Mouse (Mus musculus) spleen, adult 18-20 months (tissue): ENCODE measurements around the gene Ctnnbl1.
A peak's percentile ranks its signal among the peaks of the same experiment; 100 is the strongest.

Experiments
- DNase-seq, 2 experiments: peaks; one replicate each; pipeline ENCODE4 v3.0.0; 2022; ENCODE audit warnings: mixed read lengths in 2 of 2

Gene Ctnnbl1

DNA sequence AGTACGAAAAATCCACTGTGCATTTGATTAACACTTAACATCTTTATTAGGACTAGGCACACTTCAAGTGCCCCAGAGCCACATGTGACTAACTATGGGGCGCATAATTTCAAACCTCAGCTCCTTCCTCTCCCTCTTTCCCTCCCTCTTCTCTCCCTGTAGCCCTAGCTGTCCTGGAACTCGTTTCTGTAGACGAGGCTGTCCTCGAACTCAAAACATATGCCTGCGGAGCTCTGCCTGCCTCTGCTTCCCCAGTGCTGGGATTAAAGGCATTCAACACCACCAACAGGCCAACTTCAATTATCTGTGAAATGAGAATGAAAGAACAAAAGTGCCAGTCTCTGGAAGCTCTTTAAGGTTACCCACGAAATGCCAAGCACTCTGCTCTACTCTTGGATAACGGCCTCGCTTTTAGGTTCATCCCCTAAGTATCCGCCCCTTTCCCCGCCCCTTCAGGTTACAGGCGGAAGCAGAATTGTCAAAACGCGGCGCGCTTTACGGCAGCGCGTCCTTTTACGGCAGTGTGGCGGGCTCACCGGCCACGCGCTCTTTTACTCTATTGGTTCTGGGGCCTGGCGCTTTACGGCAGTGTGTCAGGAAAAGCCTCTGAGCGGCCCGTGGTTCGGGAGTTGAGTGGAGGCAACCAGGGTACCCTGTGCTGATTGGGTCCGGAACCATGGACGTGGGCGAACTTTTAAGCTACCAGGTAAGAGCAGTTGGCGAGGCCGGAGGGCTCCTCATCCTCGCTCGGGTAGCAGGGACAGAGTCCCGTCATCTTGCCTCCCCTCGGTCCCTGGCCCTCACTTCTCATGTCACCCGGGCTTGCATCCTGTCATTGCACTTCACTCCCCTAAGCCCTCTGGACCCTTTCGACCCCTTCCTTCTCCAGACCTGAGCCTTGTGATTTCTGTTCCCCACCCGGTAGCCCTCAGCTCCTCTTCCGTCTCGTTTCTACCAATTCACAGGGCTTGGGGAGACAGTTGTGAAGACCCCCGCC is at the start of gene Ctnnbl1:
Gene Ctnnbl1 (plus strand): TSS at position 548 of the 997 bp plus-strand sequence.
- DNase-seq = peak; percentile 97 to 99

DNA sequence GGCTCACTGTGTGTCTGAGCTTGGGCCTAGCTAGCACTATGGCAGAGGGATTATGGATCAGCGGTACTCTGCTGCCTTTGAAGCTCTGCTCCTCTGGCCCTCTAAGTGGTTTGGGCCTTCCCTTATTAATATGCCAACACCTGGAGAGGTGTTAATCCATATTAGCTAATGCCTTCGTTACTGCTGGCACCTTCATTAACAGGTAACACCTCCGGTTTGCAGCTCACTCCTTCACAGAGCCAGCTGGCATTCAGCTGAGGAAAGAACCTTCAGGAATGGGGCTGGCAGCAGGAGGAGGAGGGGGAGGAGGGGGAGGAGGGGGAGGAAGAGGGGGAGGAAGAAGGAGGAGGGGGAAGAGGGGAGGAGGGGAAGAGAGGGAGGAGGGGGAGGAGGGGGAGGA is 49.7 kb upstream of the Ctnnbl1 start:
- DNase-seq = no peak

DNA sequence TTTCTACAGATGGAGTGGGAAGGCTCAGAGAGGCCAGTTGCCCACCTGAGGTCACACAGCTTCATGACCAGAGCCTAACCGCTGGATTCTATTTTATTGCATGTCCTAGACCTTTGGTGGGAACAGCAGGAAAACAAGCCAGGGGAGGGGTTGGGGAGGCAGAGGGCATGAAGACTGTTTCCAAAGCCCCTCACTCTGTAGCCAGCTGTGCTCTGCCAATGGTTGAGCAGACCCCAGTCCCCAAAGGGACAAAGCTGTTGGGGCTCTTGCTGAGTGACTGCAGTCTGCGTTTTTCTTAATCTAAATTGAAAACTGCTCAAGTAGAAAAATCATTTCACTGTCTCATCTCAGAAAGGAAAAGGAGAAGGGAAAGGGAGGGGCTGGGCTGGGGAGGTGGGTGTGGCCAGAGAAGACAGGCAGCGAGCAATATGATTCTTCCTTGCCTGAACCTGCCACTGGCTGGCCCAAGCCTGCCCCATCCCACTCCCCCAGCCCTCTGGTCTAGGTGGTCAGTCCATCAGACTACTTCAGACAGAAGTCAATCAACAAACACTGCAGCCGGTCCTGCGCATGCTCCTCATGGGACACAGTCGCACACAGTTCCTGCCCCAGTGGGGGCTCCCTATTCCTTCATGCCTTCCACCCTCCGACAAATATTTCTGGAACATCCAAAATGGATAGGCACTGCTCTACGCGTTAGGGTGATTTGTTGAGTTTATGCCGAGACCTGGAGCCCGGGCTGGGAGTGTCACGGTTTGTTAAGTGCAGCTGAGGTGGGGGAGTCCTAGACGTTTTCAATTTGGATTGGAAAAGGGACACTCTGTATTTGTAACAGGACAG is 45.7 kb upstream of the Ctnnbl1 start:
- DNase-seq = no peak

DNA sequence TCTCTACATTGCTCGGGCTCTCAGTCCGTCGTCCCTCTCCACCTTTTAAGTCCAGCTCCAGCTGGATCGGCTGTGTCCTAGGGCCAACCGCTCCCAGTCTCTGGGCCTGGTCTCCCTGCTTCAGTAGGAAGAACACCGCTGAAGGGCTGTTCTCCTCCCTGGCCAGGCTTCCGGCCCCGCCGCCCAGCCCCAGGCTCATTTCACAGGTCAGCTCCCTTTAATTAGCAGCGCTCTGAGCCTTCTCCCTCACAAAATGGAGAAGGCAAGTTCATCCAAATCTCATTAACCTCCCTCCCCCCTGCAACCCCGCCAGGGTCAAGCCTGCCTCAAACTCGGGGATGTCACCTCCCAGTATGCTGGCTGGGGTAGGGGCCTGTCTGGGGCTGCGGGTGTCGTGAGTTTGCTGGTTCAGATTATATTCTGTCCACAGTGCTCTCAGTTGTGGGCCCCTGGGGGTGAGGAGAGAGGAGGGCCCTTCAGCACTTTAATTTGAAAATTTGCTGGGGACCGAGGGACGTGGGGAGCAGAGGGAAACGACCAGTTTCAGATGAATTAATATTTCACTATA is 44.8 kb upstream of the Ctnnbl1 start:
- DNase-seq = no peak

DNA sequence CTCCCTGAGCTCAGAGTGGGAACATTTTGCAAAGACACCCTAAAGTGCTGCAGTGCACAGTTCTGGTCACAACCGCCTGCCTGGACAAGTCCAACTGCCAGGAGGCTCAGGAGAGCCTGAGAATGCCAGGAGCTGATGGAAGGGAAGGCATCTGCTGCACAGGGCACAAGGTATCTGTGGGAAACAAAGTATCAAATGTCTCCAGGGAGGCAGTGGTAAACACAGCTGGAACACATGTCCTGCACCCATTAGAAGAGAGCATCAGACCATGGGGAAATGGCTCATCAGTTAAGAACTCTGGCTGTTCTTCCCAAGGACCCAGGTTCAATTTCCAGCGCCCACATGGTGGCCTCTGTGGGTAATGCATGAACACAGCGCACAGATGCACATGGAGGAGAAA is 43.6 kb upstream of the Ctnnbl1 start:
- DNase-seq = no peak

DNA sequence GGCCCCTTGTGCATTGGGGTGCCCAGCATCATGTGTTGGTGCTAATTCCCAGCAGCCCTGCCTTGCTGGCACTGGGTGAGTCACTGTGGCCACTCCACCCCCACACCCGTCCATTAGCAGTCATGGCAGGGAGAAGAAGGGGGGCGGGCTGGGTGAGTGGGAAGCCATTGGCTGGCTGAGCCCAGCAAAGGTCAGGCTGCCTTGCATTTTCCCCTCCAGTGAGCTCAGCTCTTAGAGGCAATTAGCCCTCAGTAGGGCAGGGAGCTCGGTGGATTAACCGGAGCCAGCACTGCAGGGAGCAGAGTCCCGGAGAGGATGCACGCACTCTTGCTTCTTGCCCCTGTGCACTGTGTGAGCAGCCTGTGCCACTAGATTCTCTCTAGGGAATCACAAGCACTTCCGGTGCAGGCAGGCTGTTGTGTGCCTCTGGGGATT is 40.9 kb upstream of the Ctnnbl1 start:
- DNase-seq = no peak

DNA sequence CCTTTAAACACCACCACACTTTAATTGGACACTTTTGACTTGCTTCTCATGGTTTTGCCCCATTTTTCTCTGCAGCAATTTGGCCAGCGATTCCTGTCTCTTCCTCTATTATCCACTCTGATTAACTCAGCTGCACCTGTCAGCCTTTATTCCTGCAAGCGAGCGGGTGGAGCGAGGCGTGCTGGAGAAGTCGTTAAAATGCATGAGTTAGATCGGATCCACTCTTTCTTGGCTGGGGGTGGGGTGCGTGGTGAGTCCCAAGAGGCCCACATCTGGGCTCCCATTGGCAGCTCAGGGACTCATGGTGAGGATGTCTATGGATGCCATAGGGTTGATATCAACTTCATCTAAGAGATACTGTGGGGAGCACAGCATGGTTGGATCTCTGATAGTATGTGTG is 34.0 kb upstream of the Ctnnbl1 start:
- DNase-seq = no peak

DNA sequence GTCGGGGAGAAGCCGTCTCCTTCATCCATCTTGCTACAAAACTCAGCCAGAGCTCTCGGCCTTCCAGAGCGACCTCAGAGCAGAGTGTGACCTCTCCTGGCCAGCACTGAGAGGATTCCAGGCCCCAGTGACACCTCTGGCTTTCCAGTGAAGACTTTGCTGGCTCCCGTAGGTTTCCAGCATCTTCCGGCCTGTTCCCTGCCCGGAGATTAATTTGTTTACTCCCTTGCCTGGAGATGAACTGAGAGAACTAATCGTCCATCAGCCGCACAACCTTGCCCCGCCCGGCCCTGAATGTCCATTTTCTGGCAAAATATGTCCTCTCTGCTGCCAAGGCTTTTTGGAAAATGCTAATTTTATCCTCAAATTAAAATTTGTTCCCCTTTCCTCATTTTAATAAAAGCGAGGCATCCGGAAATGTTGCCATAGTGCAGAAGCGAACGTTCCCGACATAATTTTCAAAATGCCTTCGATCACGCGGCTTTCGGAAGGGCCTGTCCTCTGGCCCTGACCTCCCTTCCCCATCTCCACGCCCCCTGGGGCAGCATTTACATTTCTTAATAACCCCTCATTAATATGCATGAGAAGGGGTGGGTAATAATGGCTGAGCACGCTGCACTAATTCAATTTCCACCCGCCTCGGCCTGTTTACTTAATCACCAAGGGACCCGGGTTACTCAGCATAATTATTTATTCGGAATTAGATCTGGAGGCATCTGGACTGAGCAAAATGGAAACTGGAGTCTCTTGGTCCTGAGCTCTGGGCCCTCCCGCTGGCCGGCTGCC is 32.0 kb upstream of the Ctnnbl1 start:
- no peak for DNase-seq

DNA sequence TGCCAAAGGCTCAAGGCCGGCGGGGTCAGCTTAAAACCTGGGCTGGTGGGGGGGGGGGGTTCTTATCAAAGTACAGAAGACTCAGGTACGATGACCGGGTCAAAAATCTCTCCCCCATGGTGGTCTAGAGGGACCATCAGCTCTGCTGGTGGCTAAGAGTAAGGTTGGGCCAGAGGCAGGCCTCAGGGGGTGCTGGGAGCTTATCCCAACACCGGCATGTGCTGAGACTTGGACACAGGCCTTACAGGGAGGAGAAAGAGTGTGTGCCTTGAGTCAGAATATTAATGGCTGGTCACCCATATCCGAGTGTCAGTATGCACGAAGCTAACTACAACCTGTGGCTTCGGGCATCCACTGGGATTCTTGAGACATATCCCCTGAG is 31.4 kb upstream of the Ctnnbl1 start:
- no peak for DNase-seq

DNA sequence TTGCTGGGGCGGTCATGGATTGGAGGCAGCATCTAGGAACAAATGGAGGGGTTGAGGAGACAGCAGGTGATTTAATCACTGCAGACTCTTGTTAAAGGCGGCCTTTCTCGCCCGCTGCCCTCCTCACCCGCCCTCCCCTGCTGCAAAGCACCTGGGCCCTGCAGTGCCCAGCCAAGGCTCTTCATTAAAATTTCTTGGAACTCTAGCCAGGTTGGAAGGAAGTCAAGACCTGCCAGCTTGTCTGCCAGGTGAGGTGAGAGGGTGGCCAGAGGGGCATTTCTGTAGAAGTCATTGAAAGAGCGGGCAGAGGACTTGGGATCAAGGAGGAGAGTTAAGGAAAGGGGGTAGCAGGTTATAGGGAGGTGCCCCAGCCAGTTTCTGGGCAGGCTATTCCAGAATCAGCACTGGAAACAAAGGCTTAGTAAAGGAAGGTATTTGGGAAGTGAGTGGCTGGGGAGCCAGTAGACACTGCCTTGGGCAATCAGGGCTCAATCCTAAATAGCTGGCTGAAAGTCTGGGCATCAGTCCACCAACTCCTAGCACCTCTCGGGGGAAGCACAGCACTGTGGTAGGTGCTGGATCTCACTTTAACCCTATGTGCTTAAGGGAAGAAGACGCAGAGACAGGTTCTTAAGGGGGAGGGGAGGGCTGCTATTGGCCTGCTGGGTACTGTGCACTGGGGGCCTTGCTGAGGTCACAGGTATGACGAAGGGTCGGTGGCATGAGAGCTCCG is 29.8 kb upstream of the Ctnnbl1 start:
- no peak for DNase-seq

DNA sequence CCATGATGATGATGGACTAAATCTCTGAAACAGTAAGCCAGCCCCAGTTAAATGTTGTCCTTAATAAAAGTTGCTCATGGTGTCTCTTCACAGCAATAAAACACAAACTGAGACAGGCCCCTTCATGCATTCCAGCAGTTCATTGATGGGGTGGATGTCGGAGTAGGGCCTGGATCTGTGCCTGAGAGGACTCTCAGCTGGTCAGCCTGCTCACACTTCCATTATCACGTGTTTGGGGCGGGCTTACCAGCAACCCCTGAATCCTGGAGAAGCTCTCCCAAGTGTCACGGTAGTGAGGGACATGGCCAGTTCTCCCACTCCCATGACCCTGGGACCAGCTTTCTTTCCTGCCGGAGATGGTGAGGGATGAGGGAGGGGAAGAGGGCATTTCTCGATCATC is 24.5 kb upstream of the Ctnnbl1 start:
- DNase-seq = no peak

DNA sequence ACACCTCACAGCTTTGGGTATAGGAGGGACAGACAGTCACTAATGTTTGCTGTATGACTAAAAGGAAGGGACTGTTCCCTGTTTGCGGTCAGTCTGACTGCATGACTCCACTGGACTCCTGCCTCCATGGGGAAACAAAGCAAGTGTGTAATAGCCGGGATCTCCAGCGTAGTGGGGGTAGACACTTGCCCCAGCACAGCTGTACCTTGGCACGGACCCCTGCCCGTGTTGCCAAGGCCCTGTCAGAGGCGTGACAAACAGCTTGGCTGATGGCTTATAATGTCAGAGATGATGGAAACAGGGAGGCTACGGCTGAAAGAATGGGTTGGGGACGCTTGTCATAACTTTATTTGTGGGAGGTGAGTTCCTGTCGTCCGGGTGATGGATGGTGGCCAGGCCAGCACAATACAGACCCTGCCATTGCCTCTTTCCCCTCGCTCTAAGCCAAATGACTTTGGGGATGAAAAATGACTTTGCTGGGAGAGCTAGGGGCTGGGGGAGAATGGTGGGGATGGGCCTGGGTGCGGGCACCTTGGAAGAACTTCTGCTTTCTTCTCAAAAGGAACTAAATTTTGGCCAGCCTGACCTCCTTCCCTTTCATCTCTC is 21.5 kb upstream of the Ctnnbl1 start:
- DNase-seq = no peak

DNA sequence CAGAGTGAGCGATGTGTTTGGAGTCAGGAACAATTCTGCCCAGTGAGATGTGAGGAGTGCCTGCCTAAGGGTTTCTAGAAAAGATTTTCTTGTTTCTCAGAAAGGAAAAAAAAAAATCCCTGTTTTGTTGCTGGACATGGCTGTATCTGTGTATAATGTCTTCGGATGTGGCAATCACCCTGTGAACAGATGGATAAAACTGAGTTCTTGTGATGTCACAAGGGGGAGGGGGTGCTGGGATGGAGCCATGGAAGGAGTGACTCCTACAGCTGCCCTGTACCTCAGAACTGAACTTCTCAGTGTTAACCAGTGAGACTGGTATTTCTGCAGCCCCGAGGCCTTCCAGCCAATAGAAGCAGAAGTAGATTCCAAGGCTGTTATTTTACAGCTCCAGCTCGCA is 18.8 kb upstream of the Ctnnbl1 start:
- no peak for DNase-seq

DNA sequence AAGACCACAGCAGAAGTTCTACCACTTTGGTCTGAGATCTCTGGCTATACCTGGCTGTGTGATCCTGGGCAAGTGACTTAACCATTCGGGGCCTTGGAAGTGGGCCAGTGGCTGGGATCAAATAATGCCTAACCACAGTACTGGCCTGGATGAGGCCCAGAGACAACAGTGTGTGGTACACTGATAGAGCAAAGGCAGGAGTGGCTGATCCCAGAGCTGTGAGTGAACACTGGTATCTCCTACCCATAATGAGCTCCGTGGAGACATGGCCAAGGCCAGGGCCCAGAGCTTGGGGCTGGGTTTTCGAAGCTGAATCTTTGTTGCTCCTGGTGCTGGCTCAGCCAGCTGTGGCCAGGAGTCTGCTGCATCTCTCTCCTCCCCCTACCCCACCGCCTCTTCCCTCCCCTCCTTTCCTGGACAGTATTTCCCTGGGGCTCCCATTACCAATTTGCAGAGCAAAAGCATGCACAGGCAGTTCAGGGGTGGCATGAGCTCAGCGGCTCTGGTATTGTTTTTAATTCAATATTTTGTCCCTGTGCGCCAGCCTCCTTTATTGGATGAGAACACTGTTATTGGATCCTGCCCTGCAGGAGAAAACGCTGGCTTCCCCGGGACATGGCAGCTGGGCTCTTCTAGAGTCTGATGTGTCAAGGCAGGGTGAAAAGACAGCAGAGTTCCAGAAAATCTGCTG is 13.2 kb upstream of the Ctnnbl1 start:
- DNase-seq = no peak

DNA sequence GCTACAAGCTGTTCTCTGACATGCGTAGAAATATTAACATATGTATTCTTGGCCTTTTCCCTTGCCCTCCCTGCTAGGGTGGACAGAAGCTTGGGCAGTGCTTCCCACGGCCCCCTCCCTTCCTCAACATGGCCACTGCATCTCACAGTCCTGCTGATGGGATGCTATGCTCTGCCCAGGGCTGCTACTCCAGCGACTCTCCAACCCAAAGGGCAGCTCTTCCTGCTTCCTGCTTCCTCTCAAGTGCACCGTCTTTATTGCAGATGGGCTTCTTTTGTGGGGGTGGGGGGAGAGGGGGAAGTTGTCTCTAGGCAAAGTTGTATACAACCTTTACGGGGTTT is 12.7 kb upstream of the Ctnnbl1 start:
- no peak for DNase-seq

DNA sequence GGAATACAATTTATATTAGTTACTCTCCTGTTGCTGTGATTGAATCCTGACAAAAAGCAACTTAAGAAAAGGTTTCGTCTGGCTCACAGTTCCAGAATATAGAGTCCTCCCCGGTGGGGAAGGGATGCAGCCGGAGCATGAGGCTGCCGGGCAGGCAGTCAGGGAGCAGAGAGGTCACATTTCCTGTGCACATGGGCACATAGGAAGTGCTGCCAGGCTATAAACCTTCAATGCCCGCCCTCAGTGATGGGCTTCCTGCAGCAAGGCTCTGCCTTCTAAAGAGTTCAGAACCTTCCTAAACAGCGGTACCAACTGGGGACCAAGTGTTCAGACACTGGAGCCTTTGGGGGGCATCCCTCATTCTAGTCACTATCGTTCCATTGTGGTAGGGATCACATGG is 7.4 kb downstream of the Ctnnbl1 start:
- peak in 1 of 2 experiments; percentile 13 for DNase-seq

DNA sequence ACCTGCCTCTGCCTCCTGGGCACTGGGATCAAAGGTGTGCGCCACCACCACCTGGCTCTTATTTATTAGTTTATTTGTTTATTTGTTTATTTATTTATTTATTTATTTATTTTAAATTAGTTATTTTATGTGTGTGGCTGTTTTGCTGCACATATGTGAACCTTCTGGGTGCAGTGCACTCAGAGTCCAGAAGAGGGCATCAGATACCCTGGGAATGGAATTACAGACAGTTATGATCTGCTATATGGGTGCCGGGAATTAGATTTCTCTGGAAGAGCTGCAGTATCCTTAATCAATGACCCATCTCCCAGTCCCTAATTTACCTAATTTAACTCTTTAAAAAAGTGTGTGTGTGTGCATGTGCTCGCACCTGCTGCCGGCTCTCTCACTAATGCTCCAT is 8.5 kb downstream of the Ctnnbl1 start:
- no peak for DNase-seq

DNA sequence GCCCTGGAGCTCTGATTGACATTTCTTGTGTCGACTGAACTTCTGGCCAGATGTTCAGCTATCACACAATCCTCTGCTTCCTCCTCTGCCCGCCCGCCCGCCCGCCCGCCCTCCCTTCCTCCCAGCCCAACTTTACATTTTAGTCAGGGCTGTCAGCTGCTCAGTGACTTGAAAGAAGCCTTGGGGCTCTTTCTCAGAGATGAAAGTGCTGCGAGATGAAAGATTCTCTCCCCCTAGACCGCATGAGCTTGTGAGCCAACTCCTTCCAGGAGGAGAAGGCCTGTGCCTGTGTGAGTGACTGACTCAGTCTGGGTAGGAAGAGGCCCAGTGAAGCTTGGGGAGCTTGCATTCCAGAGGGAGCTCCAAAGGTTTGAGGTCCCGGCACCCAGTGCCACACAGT is 9.4 kb downstream of the Ctnnbl1 start:
- no peak for DNase-seq

DNA sequence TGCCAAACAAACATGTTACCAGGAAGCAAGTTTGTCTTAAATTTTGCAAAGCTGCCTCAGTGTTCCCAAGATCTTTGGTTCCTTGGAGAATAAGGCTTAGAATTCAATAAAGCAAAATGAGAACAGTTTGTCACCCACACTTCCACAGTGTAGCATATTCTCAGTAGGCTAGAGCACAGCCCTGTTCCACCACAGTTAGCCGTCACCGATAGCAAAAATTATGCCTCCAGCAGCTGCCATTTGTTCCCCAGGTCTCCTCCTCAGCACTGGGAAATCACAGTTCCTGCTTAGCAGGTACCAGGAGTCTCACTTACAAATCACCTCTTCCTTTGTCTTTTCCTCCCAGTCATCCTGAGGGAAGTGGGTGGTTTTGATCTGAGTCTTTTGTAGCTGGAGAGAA is 10.8 kb downstream of the Ctnnbl1 start:
- no peak for DNase-seq

DNA sequence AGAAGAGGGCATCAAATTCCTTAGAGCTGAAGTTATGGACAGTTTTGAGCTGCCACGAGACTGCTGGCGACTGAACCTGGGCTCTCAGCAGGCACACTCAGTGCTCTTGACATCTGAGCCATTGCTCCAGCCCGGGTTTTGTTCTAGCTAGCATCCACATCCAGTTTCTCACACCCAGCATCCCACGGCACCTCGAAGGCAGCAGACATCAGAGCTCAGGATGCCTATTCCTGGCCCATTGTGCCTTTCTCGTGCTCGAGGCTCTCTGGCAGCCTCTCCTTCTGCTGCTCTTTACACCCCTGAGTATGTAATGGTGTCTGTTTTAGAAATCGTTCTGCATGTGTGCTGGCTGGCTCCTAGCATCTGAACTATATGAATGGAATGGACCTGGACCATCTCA is 13.3 kb downstream of the Ctnnbl1 start:
- no peak for DNase-seq
